Mouse (Mus musculus): ENCODE data around the gene Rnf13. TPM values are rescaled to one million over a fixed set of nuclear protein-coding genes. Genes with fewer than 3 reads are reported as not detected.

The Rnf13 gene
- polyA plus RNA-seq, 1 experiment from 2014 or later: 92.8 TPM

DNA sequence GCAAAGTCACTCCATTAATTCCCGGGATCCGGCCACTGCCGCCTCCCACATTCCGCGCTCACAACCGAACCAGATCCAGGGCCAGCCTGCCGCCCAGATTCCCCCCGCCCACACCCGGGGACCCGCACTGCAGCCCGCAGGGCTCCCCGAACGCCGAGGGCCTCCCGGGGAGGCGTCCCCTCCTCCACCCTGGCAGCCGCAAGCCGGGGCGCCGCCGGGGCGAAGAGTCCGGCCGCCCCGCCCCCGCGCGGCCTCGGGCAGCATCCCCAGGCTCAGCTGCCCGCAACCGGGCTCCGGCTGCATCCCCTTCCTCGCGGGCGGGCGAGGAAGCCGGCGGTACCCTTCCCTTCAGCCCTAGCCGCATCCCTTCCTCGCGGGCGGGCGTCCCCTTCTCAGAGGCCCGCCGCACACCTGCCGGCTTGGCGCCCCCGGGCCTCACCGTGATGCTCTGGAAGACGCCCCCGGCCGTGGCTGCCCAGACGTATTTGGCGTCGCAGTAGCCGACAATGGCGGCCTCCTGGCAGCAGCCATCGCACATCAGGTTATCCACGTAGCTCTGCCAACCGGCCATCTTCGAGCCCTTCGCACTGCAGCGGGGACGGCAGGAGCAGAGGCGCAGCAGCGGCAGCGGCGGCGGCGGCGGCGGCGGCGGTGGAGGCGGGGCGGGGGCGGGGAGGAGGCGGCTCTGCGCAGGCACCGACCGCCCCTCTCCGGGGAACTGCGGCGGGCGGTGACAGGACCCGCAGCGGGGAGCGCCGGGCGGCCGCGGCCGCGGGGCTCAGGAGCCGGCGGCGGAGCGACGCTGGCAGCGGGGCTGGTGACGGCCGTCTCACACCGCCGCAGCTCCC is 111.3 kb downstream of the Rnf13 start:
- H3K36me3 ChIP-seq: peaks cover 12% of the 10 kb centered on the region
- under 1% methylated on average over 84 of the region's 104 CpGs for WGBS
- no peaks in the 10 kb centered on the region for H3K27me3 ChIP-seq
- peak overlapping the region; percentile 98 for H3K4me3 ChIP-seq
- no peaks in the 10 kb centered on the region for H3K9me3 ChIP-seq
- peak overlapping the region; percentile 82 for H3K9ac ChIP-seq
- H3K4me2 ChIP-seq: peak overlapping the region; percentile 79
- peaks cover 11% of the 10 kb centered on the region for H3K4me1 ChIP-seq
- ATAC-seq (ENCODE audit: insufficient number of reproducible peaks, low FRiP score, low TSS enrichment, low read depth): peak; percentile 82
- peak overlapping the region; percentile 92 for H3K27ac ChIP-seq

DNA sequence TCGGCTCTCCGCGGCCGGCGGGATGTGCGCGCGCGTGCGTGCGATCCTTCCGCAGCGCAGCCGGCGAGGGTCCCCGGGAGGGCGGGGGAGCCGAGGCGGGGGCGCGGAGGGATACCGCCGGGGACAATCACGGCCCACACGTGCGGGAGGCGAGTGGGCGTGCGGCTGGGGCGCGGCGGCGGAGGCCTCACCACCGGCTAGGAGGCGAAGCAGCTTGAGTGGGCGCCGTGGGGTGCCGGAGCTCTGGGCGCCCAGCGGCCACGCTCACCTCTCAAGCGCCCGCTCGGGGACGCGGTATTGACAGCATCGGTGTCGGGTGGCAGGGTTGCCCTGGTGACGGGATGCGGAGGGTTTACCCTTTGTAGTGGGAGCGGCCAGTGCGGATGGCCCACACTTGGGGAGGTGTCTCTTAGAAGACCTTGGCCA is 111.9 kb downstream of the Rnf13 start, which contains the start of gene Pfn2:
Gene Pfn2 (minus strand): TSS at position 320 of the 426 bp plus-strand sequence.
- ATAC-seq (ENCODE audit: insufficient number of reproducible peaks, low FRiP score, low TSS enrichment, low read depth): peak; percentile 85
- 3% methylated on average over 52 of the region's 52 CpGs for WGBS
- Histone ChIP-seq H3K4me2 (peak within 1 kb of the TSS; percentile 79), H3K36me3 (peaks cover 6% of the 10 kb centered on the region), H3K9me3 (no peaks in the 10 kb centered on the region), H3K4me3 (peak within 1 kb of the TSS; percentile 98), H3K27me3 (no peaks in the 10 kb centered on the region), H3K9ac (peak within 1 kb of the TSS; percentile 82), H3K27ac (peak within 1 kb of the TSS; percentile 92), H3K4me1 (peaks cover 11% of the 10 kb centered on the region)

DNA sequence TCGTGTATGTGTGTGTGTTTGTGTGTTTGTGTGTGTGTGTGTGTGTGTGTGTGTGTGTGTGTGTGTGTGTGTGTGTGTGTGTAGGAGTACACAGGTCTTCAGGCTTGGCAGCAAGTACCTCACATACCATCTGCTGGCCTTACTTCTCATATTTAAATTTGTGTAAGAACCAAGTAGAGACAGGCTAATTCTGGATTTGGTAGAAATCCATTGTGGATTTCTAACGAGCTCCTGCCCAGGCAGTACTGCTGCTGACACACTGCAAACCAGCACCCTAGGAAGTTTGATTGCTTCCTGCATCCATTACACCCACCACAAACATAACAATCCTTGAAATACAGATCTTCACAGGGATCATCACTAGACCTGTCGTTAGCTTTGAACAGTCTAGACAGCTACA is 147.1 kb downstream of the Rnf13 start:
- Histone ChIP-seq H3K36me3 (no peaks in the 10 kb centered on the region), H3K27ac (no peak overlapping the region), H3K9me3 (no peaks in the 10 kb centered on the region), H3K4me2 (no peak overlapping the region), H3K4me1 (no peaks in the 10 kb centered on the region), H3K9ac (no peak overlapping the region), H3K27me3 (no peaks in the 10 kb centered on the region), H3K4me3 (no peak overlapping the region)
- no peak for ATAC-seq (ENCODE audit: insufficient number of reproducible peaks, low FRiP score, low TSS enrichment, low read depth)
- WGBS: 69% methylated on average over 3 of the region's 3 CpGs

Other genes with a start within 250 kb of the Rnf13 start
- 36.2 and 39.4 TPM in 2 replicates for gene Wwtr1, start 160.2 kb upstream of the Rnf13 start, polyA plus RNA-seq (2015; fragmentation: Nextera tagmentation; extraction: Ambion mirVana)
- 65.2 and 70.6 TPM in 2 replicates for gene Commd2, start 84.3 kb upstream of the Rnf13 start, polyA plus RNA-seq (2015; fragmentation: Nextera tagmentation; extraction: Ambion mirVana)
- gene Ankub1, start 43.3 kb upstream of the Rnf13 start, polyA plus RNA-seq (2015; fragmentation: Nextera tagmentation; extraction: Ambion mirVana): 0.07 and 0.14 TPM in 2 replicates
- gene Pfn2, start 112.0 kb downstream of the Rnf13 start, polyA plus RNA-seq (2015; fragmentation: Nextera tagmentation; extraction: Ambion mirVana): 106 and 125 TPM in 2 replicates